Mouse (Mus musculus) kidney, postnatal 4 days (tissue): Measurements from ENCODE around the gene Ankrd54.

Source experiments
- DNase-seq, 2 experiments: peaks; one replicate each; pipeline ENCODE4 v3.0.0; 2021; ENCODE audit warnings: mixed read lengths in 2 of 2

The Ankrd54 gene

DNA sequence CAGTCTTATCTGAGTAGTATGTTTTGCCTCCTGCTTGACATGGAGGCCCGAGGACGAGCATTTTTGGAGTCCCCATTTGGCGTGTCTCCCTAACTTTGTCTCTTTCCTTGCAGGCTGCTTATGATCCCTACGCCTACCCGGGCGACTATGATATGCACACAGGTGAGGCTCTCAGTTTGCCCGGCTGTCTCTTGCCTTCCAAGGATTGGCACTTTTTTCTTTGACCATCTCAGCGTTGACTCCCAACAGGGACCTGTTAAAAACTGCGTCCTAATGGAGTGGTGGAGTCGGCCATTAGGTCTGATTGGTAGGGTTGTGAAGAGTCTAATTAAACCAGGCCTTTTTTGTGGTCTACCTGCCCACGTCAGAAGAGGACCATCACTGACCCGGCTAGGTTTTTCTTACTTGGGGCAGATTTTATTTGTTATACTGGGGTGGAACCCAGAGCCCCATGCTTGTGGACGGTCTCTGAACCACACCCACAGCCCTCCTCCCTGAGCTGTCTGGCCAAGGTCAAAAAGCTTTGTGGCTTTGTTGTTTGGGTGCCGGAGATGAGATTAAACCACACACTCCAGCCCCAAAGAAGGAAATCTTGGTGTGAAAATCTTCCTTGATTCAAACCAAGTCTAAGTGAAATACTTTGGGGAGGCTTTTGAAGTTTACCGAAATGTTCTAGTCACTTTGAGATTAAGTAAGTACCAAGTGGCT is 13.1 kb upstream of the Ankrd54 start:
- no peak for DNase-seq

- peak; percentile 92 to 95 for DNase-seq
Measured at GRCm38 (mm10) chr15:79074913-79075532, 12.3 kb upstream of the Ankrd54 start, which contains the start of gene Eif3l. Eif3l (plus strand) TSS chr15:79075179.

DNA sequence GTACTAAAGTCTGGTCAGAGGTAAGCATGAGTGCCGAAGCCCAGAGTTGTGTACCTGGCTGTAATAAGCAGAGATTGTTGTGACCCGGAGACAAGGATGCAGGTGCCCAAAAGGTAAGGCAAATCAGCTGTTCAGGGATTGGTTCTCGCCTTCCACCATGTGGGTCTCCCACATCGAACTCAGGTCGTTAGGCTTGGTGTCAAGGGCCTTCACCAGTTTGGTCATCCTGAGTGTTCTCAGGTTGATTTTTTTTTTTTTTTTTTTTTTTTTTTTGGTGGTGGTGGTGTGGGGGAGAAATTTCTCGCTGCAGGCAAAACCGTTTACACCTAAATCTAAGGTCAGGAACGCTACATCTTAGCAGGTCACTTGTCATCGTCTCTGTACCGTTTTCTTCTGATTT is 11.8 kb upstream of the Ankrd54 start:
- peak in 1 of 2 experiments; percentile 7 for DNase-seq

- no peak for DNase-seq
Measured at GRCm38 (mm10) chr15:79073752-79074151, 11.1 kb upstream of the Ankrd54 start.

GRCm38 (mm10) chr15:79071117-79072039 is 8.7 kb upstream of the Ankrd54 start:
- DNase-seq = peak; percentile 39 to 51

- no peak for DNase-seq
Measured at GRCm38 (mm10) chr15:79068416-79068815, 5.7 kb upstream of the Ankrd54 start.

GRCm38 (mm10) chr15:79067631-79068030 is 4.9 kb upstream of the Ankrd54 start:
- DNase-seq = no peak

- DNase-seq = peak; percentile 45 to 51
Measured at GRCm38 (mm10) chr15:79066276-79066675, 3.6 kb upstream of the Ankrd54 start.

DNA sequence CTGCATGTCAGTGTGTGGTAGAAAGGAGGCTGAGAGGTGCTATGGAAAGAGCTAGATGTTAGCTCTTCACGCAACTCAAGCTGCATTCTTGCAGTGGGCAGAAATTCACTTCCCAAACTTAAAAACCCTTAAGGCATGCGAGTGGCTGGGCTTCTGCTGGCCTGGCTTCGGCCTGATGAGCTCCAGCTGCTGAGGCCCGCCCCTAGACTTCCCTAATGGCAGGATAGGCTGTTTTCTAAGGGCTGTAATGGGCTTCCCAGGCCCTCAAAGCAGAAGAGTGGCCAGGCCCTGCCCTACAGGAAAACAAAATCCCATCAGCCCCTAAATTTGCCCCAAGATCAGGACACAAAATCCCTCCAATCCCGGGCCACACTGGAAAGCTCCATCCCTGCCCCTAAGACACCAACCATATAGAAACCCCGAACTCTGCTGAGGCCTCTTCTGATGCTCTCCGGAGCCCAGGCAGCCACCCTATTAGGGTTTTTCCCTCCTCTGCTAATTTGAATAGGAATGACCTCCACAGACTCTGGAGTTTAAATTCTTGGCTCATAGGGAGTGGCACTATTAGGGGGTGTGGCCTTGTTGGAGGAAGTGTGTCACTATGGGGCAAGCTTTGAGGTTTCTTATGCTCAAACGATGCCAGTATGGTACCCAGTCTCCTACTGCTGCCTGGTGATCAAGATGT is 2.5 kb upstream of the Ankrd54 start:
- peak; percentile 63 to 74 for DNase-seq

DNA sequence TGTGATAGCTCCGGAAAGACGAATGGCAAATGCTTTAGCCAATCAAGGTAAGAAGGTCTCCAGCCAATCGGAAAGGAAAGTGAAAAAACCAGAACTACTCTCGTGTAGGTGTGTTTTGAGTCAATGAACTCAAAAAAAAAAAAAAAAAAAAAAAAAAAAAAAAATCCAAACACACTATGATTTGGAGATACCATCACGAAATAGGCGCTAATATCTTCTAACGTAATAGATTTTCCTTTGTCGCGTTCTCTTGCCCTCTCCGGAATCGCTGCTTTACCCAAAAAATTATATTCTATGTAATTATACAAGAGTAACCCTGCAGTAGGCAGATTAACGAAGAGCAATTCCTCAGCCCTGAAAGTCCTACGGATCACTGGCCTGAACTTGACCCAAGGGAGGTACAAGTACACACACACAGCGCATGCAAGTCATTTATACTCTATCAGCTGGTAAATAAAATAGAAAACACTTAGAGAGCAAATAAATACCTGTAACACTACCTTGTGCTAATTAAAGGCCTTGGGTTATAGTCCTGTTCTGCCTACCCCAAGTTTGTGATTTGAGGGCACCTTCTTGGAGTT is 557 bp upstream of the Ankrd54 start:
- no peak for DNase-seq

GRCm38 (mm10) chr15:79060887-79061565 is 1.7 kb downstream of the Ankrd54 start:
- DNase-seq = no peak

DNA sequence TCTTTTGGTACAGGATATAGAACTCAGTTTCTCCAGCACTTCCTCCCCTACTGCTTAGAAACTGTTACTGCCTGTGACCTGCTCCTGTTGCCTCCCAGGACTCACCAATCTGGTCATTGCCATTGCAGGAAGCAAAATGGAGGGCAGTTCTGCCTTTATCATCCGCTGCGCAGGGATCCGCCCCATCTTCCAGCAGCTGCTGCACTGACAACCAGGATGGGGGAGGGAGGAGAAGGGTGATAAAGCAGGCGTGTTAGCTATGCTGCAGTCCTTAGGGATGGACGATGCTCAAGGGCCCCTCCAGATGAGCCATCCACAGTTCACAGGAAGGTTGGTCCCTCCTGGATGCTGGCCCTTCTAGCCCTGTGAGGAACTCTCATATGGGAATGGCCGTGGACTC is 4.8 kb downstream of the Ankrd54 start:
- DNase-seq = no peak

GRCm38 (mm10) chr15:79056601-79057000 is 6.1 kb downstream of the Ankrd54 start:
- DNase-seq = no peak

DNA sequence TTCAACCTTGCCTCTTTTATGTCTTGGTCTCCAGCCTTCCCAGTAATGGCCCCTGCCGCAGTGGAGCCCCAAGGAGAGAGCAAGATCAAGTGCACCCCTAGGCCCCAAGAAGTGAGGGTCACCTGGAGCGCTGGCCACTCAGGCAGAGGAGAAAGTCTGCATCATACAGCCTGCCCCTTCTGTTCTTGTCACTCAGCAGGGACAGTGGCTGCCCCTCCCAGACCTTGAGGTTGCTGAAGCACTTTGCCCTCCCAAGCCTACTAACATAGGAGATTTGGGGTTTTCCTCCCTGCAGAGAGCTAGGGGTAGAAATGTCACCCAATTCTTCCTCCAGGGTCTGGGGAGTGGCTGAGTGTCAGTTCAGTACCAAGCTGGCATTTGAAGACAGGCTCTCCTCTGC is 10.3 kb downstream of the Ankrd54 start:
- DNase-seq = no peak

GRCm38 (mm10) chr15:79051461-79052360 is 11.0 kb downstream of the Ankrd54 start:
- DNase-seq = peak; percentile 56 to 76

DNA sequence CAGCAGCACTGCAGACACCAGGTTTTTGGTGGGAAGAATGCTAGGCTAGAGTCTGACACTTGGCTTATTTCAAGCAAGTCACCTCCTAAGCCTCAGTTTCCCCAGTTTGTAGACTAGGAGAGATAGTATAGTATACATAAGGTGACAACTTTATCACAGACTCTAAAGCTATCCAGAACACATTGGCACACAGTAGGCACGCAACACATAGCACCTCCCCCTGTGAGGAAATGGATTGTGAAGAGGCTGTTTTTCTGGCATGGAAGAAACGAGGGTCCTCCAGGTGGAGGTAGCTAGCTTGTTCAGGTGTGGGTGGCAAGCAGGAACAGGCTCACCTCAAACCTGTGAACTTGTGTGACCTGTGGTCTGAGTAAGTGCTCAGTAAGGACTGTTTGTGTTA is 11.7 kb downstream of the Ankrd54 start:
- no peak for DNase-seq

DNA sequence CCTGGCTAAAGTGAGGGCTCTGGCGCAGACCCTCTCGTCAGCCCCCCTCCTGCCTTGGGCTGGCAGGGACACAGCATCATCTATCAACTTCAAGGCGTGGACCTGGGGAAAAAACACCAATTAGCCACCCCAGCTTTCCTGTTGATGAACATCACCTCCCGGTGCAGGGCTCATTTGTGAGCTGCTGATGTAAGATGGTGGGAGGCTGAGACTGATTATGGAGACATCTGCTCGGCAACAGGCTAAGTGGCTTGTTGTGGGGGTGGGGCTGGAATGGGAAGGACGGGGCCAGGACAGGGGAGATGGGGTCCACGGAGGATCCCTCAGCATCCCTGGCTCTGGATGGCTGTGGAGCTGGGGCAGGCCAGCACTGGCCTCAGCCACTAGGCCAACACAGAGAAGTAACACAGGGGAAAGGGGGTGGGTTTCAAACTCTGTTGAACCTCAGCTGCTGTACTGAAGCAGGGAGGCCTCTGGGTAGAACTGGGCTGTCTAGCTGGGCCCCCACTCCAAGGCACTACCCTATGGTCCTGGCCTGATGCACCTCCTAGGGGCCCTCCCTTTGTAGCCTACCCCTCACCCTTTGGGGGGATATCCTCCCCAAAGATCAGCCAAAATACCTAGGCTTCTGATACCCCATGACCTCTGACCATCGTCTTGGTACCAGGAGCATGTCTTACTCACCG is 12.4 kb downstream of the Ankrd54 start:
- DNase-seq = no peak

GRCm38 (mm10) chr15:79048186-79048585 is 14.5 kb downstream of the Ankrd54 start:
- DNase-seq = no peak

DNA sequence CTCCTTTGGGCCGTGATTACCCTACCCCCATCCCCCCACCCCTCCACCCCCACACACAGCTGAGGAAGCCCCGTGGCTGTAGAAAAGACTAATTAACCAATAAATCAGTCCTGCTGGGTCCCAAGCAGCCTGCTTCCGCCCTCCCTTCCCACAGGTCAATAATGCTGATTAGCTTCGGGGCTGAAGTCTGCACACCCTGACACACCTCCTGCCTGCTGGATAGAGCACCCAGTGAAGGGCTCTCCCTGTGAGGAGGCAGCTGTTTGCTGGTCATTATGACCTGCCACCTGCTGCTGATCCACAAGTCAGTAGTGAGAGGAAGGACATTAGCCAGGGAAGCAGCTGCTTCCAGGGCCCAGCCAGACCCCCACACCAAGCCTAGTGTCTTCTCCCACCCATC is 17.9 kb downstream of the Ankrd54 start:
- DNase-seq = no peak
